Mouse (Mus musculus) thymus, postnatal 4 days (tissue): ENCODE data around the gene Fyn.

Experiments used
- DNase-seq: peaks from one replicate; pipeline ENCODE4 v3.0.0; 2021

Fyn gene

DNA sequence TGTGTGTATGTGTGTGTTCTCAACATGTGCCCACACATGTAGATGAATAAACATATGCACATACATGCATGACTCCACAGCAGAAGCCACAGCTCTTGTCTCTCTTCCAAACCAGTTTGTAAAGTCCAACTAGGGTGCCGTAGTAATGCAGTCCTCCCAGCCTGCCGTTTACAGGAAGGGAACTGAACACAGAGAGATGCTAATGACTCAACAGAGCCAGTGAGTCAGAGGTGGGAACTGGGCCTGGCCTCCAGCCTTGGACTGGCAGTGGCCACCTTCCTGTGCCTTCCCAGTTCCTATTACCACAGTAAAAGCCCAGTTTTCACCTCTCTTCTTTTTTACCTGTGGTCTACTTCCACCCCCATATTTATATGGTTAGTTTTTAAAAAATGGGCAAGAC lies 46.9 kb downstream of the Fyn start:
- DNase-seq: no peak

DNA sequence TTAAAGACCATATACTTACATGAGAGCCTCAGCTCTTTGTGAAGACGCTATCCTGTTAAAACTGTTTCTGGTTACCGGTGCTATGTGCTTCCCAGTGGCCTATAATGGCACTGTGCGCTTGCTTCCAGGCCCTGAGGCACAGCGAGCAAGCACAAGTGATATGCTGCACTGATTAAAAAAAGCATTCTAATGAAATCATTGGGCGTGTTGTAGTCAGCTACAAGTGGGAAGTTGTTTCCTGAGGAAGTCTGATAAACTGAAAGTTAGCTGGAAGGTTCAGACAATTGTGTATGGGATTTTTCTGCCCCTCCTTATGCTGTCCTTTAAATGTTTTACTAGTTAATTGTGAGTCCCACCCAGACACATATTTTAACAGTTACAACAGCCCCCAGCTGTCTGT lies 49.0 kb downstream of the Fyn start:
- no peak for DNase-seq

DNA sequence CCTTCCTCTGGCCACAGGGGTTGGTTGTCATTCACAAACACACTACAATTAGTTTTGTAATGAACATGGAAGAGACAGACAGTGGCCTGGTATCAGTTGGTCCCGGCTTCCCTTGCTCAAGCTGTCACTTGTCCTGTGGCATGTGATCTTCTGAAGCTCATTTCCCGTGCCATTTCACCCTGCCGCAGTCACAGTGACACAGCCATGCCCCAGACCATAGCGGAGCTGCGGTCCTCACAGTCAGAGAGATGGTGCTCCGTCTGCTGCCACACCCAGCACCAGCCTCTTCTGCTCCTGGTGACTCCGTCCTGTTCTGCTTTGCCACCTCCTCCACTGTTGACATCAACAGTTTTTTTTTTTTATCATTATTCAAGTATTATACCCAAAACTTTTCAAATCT lies 49.7 kb downstream of the Fyn start:
- DNase-seq: no peak

DNA sequence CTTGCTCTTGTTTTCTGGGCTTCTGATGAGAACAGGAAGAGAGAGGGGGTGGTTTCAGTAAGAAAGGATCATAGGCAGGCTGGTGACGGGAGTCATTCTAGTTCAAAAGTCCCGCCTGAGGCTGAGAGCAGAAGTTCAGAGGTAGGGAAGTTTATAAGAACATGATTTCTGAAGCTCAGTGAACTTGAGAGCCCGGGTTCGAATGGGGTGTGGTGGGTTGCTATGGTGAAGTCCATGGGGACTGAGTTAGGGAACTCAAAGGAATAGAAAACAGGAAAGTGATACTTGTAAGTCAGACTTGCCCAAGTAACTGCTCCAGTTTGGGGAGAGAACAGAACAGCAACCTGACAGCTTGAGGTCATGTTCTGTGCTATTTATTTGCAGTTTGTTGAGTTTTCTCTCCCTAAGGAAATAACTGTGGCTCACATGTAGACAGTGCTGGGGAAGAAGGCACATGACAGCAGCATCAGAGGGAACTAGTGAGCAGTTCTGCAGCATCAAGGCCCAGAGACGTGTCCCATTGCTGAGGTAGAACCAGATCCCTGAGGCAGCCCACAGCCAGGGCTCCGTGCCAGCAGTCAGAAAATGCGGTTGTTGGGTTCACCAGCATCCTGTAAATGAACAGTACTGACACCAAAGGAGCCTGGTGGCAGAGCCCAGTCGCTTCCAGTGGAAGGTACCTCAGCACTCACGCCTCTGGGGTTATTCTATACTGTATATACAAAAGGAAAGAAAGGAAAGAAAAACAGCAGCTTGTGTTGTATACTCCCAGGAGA lies 52.4 kb downstream of the Fyn start:
- peak; percentile 33 for DNase-seq

DNA sequence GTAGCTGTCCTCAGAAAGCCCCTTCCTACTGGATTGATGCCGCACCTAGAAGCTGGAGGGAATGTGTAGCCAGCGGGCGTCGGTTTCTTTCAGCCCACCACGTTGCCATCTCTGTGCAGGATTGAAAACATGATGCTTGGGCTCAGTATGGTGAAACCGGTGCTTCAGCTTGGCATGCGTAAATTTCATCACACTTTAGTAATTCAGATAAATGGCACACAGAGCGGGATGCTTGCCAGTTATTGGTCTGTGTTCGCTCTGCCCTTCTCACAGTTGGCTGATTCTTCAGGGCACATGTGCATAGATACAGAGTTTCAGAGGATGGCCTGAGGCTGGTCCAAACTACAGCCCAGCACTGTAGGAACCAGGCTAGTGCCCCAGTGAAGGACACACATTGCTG lies 53.1 kb downstream of the Fyn start:
- DNase-seq: no peak

DNA sequence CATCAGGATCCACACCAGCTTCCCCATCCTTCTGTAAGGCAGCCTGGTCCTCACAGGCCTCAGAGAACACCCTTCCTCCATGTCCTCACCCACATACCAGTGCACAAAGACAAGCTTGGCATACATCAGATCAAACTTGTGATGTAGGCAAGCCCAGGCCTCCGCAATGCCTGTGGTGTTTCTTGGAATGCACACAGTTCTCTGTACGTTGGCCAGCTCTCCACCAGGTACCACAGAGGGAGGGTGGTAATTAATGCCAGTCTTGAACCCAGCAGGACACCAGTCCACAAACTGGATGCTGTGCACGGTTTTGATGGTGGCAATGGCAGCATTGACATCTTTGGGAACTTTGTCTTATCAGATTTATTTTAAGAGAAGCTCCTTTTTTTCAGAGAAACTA lies 56.0 kb downstream of the Fyn start:
- no peak for DNase-seq

DNA sequence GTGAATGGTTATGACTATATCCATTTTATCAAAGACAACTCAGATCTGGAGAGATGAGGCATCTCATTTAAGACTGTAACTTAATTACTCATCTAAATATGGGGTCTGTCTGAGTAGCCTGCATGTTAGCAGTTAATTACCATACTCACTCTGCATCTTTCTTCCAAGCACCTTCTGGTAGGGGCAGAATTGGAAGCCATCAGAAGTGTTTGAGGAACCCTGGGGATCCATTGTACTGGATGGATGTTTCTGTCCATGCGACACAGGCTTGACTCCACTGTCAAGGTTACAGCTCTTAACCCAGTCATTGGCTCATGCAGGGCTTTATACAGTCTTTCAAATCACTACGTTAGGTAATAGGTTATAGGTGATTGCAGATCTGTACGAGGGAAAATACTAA lies 57.4 kb downstream of the Fyn start:
- DNase-seq: no peak

DNA sequence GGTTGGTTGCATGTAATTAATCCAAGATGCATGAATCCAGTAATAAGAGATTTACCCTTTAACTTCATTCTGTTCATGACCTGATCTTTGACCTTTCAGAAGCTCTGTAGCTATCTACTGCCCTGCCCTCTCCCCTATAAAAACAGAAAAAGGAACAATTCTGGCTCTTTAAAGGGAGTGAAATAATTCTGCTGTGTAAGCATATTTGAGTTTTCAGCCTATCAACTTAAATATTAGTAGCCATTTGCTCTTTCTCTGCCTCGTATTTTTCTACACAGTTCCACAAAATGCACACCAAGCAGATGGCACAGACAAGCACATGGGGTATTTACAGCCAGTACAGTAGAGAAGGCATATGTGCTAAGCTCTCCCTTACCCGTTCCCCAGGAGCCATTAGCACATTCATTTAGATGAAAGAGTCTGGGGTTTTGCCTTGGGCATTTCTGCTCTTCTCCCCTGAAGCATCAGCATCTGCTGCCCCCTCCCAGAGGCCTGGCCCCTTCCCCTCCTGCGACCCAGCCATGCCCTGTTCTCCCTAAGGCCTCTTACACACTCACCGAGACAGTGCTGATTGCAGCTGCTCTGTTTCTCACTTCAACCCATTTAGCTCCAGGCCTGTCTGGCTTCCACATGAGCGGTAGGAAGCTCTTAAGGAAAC lies 58.3 kb downstream of the Fyn start:
- no peak for DNase-seq

DNA sequence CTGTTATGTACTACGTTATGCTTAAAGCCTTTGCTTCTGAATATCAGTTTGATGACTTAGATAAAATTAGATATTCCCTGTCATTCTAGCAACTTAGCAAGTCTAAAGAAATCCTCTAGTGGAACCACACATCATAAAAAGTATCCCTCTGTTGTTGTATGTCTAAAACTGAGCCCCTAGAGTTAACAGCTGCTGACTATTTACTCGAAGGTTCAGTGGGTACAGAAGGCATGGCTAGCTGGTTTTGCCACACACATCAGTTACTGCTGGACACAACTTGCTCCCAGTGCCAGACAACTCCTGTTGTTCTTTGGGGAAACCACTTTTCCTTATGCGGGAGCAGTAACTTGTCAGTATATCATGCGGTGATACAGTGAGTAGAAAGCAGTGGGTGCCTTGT lies 61.0 kb downstream of the Fyn start:
- no peak for DNase-seq

DNA sequence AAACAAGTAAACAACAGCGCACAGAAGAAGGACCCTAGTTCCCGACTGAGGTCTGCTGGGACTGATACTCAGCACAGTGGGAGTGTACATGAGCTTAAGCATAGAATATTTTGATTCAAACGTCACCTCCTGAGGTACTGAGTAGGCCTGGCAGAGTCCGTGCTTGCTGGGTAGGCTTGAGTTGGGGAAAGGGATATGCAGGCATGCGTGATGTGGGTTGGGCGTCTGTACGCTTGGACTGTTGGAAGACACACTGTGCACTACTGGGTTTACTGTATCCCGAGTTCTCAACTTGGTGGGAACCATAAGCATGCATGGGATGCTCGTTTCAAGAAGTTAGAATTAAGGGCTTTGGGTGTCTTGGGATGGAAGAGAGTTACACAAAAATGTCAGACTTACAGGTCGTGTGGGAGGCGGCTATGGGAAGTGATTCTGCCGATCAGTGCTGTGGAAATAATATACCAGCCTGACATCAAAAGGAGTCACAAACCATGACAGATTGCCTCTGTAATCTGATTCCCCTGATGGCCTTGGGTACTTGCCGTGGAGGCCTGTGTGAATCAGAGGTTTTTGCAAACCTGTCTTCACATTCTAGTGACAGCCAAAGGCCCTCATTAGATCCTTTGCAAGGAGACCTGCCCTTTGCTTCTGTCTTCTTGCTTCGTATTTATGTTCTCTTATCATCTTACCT lies 61.6 kb downstream of the Fyn start:
- no peak for DNase-seq

DNA sequence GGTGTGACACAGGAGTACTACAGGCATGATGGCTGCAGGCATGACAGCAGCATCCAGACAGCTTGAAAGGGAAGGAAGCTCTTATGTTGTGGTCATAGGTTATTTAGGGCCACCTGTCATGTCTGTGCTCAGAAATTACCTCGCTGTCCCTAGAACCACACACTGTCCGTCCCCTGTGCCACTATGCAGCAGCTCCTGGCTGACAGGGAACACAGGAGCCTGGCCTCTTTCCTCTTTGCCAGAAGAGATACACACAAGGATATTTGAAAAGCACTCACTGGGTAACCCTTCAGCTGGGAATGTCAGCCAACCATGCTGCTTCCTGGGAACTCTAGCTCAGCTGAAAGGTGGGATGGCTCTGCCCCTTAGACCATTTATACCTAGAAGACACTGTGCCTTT lies 62.6 kb downstream of the Fyn start:
- no peak for DNase-seq

DNA sequence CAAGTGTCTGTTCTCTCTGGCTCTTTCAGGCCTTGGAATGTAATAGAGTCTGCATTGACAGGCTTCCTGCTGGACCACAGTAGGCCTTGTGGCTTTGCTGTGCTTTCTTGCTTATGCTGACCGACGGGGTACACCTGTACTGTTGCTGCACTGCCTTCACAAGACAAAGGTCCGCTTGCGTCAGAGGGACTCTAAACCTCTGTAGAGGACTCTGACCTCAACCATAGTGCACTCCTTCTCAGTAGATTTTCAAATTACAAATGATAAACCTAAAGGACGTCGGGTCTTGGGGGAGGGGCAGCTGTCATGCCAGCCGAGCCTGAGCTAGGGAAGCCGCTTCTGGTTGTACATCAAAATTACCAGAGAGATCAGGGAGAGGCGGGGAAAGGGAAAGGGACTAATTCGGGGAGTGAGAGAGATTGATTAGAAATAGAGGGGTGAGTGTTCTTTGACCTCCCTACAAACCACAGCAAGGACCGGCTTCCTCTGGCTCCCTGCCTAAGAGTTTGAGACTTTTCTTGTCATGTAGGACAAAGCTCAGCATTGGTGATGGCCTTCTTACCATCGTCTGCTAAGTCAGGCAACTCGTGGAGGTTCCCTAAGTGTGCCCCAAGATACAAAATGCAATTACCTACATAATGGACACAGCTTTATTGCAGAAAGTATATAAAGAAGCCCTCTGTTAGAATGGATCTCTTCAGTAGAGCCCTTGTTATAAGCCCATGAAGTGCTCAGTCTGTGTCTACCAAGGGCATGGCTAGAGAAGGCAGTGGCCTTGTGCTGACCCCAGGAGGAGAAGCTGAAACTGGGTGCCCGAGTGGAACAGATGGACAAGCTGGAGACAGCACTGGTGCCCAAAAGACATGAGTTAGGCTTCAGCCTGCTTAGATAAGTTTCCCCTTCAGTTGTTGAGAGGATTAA lies 64.3 kb downstream of the Fyn start:
- DNase-seq: no peak

DNA sequence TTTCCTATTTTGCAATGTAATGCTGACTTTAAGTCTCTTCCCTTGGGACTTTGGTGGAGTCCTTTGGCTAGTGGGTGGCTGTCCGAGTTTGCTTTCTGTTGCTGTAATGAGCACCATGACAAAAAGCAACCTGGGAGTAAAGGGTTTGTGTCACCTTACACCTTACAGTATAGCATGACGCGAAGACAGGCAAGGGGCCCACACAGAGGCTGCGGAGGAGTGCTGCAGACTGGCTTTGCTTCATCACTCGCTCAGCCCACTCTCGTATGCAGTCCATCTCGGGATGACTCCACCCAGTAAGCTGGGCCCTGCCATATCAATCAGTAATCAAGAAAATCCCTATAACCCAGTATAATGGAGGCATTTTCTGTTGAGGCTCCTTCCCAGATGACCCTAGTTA lies 65.2 kb downstream of the Fyn start:
- no peak for DNase-seq

DNA sequence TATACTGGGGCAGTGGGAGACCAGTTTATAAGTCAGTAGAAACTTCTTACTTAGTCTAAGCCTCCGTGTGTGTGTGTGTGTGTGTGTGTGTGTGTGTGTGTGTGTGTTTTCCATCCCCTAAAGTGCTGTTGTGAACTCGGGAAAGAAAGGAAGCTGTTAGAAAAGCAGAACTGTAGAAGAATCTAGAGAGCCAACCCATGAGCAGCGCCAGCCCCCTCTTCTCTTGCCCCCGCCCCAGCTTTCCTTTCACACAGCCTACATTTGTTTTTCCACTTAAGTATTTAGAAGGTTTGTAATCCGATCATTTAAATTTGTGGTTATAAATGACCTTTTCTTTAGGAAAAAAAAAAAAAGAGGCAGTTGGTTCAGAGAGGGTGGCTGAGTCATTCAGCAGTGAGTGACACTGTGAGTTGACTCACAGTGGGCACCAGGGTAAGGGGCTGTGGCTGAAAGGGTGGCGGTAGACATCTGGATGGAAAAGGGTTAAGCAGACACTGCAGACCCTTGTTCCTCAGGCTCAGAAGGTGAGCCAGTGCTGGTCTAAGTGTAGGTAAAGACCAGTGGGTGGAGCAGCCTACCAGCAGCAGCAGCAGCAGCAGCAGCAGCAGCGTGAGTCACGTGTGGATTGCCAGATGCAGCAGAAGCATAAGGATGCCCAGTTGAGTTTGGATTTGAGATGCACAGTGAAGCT lies 66.2 kb downstream of the Fyn start:
- no peak for DNase-seq

DNA sequence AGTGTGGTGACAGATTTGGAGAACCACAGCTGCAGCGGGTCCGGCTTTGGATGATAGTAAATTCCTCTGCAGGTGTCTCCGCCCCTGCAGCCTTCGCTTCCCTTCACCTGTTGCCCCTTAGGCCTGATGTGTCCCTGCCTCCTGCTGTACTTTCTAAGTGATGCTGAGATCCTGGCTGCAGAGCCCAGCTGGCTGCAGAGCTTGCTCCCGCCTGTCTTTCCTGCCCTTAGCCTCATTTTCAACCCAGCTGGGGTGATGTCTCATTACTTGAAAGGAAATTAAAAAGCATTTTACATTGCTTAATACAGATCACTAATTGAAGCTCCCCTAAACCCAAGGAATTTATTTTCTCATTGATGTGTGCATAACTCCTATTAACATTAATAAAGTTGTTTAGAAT lies 70.2 kb downstream of the Fyn start:
- DNase-seq: no peak

DNA sequence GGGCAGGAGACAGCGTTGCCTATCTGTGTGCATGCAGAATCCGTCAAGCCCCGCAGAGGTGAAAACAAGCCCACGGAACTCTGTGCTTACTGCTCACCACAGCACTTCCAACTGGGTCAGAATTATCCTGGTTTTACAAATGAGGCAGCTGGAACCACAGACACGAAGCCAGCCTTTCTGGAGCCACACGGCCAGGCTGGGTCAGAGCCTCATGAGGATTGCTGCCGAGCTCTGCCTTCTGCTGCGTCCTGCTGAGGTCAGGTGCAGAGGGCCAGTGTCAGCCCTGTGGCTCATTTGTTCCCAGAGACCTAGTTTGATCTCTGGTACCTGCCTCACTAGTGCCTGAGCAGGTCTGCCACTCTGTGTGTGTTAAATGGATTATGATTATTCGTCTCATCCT lies 71.9 kb downstream of the Fyn start:
- no peak for DNase-seq

DNA sequence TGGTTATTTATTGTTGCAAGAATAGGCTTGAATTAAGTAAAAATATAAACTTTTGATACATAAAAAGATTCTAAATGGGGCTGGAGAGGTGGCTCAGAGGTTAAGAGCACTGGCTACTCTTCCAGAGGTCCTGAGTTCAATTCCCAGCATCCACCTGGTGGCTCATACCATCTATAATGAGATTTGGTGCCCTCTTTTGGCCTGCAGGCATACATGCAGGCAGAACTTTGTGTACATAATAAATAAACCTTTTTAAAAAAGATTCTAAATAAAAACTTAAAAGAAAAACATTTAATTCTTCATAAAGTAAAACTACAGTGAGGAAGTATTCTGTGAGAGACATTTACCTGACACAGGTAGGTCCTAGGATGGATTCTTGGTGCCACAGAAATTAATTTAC lies 73.0 kb downstream of the Fyn start:
- no peak for DNase-seq

DNA sequence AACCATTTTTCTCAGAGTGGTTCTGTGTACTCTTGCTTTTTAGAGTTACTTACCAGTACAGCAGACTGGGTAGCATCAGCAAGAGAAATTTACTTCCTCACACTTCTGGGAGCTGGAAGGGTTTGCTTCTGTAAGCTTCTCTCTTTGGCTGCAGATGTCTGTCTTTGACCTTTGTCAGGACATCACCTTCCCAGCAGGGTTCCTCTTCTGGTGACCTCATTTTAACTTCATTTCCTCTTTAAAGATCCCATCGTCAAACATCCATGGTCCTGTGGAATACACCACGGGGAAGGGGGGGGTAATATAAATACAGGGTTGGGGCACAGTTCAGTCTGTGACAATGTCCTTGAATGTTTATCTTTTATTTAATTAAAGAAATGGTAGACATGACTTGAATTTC lies 74.5 kb downstream of the Fyn start:
- DNase-seq: no peak

DNA sequence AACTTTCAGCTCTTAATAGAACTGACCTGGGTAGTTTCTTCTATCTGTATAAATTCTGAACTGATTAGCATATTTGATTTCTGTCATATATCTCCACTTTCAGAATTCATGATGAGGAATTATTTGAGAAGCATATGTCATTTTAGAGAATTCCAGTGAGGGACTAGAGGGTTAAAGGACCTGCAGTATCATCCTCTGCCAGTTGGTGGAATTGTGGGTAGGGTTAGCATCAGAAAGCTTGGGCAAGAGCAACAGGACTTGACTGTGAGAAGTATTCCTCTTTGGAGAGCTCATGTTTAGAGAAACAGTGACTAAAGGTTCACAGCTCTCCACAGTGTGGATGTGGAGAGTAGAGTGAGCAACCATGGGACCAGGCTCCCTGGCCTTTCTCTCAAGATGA lies 75.3 kb downstream of the Fyn start:
- peak; percentile 56 for DNase-seq

DNA sequence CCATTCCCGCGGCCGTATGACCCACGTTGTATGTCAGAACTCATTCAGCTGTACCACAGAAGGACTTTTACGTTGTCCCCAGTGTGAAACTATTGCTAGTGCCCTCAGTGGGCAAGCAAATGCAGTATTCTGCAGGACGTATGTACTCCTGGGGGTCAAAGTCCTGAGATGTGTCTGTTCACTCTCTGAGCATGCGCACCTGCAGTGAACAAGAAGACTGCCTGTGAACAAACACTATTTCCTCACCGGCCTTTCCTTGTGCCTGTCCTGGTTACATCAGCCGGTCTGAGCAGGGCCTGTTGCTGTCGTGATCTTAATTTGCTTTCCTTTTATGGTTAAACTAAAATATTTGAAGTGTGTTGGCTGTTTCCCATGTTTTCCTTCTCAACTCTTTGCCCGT lies 77.2 kb downstream of the Fyn start:
- no peak for DNase-seq

DNA sequence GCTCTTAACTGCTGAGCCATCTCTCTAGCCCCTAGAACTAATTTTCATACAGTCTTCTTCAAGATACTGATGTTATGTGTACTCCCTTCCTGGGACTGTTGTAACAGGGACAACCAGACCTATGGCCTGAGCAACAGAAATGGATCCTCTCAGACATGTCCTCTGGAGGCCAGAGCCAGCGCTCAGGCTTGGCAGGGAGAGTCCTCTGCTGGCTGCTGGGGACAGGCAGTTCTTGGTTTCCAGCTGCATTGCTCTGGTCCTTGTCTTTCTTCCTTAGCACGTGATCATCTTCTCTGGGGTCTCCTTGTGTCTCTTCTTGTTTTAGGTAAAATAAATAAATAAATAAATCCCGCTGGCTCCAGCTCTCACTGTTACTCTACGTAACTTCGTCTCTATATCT lies 78.1 kb downstream of the Fyn start:
- DNase-seq: no peak

DNA sequence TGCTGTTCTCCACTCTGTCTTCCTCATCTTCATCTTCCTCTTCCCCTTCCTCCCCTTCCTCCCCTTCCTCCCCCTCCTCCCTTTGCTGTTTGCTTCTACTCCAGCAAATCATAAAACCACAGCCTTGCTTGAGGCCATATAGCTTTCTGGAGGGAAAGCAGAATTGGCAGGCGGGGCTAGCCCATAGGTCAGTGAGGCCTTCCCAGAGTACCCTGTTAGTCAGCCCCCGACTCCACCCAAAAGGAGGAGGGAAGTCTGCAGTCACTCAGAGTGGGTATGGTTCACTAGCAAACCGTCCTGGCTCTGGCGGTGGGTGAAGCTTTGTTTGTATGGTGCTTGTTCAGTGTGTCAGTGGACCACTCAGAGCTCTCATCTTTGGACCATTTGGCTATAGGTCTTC lies 80.5 kb downstream of the Fyn start:
- no peak for DNase-seq

DNA sequence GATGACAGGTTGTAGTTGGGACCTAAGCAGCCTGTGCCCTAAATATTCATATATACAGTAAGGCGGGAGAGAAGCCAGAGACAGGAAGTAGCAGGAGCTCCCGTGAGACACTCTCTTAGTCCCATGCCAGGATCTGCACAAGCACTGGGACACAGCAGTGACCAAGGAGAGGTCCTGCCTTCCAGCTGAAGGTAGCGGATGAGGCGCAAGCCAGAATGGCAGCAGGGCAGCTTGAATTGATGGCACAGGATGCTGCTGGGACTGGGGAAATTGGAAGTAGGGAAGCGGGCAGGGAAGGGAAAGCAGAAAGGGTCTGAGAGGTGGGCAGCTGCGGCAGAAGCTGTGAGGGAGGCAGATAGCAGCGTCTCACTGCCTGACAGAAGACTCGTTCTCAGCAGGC lies 81.7 kb downstream of the Fyn start:
- DNase-seq: no peak
